Mouse (Mus musculus): ENCODE results near the gene Calml3.

Gene Calml3

DNA sequence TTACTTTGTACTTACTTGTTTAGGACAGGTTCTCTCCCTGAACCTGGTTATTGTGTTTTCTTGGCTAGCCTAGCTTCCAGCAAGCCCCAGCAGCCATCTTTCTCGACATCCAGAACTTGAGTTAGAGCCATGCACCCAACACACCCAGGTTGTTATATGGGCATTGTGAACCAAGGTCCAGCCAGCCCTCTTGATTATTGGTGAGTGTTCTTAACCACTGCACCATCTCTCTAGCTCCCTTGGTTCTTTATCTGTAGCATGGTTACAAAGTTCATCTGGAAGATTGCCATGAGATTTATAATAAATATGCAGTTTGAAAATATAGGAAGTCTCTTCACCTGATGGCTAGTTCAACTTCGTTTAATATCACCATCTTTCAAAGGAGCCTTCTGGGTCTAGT, 20.5 kb downstream of the Calml3 start:
- in situ Hi-C loops (cut with MboI; ENCODE audit: low sequenced_read_pairs): no loop called here

DNA sequence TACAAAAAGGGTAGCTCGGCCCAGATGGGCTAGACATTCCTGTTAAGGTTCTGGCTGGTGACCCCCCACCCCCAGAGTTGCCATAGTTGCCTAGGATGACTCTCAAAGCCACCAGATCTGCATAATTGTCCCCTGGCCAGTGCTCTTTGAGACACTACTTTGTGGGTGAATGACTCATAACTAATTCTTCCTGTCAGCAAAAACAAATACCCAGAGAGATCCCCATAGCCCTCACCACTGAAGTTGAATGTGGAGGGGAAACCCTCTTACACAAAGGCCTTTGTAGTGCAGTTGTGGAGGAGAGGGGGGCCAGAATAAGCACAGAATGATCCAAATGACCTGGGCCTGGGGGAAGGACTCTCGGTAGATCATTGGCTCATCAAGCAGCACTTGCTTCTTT, 21.6 kb downstream of the Calml3 start:
- in situ Hi-C loops (cut with MboI; ENCODE audit: low sequenced_read_pairs): no loop called here

DNA sequence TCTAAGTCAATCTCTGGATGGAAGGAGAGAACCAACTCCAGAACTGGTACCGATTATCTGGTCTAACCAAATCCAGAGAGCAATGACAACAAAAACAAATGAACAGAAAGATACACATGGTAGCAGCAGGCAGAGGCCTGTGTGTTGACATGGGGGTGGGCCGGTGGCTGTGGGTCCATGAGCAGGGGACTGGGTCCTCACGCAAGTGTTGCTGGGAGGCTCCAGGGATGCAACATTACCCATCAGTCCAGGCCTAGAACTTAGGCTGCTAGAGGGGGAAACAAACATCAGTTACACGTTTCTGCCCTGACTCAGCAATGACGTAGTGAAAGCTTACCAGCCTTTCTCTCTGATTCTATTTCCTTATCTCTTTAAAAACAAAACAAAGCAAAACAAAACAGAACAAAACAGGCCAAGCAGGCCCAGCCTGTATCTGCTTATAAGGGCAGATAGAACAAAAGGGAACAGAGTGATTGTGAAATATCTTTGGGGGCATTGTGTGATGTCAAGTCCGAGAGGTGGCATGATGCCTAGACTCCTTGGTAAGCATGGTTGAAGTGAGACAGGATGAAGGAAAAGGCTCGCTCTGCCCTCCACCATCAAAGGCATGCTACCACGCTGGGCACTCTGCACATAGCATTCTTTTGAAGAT, 24.4 kb downstream of the Calml3 start:
- in situ Hi-C loops (cut with MboI; ENCODE audit: low sequenced_read_pairs): no loop called here

DNA sequence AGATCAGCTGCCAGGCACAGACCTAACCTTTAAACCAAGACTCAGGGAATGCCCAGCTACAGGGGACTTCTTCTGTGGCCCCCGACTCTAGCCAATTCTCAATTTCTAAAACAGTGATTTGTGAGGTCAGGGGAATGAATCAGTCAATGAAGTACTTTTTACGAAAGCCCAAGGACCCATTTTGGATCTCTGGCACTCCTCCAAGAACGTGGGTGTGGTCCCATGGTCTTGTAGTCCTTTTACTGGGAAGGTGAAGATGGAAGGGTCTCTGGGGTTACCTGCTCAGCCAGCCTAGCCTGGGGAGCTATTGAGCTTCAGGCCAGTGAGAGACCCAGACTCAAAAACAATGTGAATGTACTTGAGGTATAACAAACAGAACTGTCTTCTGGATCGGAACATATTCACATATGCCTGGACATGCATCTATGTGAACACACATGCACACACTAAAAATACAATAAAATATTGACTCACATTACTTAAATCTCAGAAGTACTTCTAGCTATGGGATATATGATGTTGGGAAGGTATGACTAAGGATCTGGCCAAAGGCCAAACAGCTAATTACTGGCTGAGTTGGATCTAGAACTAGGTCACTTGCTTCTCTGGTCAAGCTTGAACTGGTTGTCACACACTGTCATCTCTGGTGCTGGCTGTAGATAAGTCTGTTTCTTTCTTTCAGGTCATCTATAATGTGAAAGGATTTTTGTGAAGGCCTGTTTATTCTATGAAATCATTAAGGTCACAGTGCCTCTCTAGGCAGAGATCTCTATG, 25.3 kb downstream of the Calml3 start:
- in situ Hi-C loops (cut with MboI; ENCODE audit: low sequenced_read_pairs): no loop called here

DNA sequence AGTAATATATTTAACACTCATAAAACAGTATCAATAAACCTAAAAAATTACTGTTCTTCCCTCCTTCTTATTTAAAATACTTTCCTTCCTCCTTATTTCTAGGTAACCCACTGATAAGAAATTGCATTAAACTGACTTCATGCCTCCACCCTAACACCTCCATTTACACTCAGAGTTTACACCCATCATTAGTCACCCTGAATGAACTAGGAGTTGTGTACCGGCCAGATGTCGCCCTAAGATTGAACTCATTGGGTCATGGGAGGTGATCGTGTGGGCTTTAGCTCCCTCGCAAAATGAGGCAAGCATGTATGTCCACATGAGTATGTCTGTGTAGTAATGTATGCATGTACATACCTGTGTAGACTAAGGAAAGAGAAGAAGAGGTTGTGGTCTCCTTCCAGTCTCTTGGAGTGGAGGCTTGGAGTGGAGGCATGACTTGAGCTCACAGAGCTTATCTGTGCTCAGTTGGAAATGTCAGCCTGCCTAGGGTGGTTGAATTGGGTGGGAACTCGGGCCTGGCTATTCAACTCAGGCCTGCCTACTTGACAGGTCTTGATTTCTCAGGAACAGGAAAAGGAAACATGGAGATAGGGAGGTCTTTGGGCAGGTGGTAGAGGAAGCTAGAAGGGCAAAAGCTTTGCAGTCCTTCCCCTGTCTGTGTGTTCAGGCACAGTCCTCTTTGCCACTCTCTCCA, 26.8 kb downstream of the Calml3 start:
- in situ Hi-C loops (cut with MboI; ENCODE audit: low sequenced_read_pairs): no loop called here

DNA sequence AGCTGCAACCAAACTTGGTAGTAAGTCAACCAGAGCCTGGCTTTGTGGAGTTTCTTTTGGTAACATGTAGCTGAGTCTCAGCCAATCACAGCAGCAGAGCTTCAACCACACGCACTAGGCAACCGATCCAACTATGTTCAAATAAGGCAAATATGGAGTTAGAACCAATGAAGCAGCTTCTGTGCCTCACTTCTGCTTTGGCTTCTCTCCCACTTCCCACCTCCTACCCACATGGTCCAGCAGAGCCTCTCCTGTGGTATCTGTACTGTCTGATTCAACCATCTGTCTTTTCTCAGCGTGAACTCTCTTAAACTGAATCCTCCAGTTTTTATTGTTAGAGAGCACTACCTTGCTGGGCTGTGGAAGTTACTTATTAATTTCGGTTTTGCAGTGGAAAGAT, 27.7 kb downstream of the Calml3 start:
- in situ Hi-C loops (cut with MboI; ENCODE audit: low sequenced_read_pairs): no loop called here

DNA sequence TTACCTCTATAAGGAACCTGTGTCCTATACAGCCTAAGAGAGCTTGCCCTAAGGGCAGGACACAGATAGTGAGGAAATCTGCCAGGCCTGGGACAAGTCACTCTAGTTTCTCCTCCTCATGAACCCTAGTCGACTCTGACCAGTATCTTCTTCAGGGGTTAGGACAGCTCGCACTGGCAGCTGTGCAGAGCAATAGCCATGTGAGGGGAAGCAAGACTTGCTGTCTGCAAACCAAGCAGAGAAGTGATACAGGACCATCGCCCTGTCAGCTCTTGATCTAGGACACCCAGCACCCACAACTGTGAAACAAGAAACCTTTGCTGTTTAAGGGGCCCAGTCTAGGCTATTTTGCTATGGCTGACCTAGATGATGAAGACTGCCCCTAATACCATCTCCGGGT, 29.1 kb downstream of the Calml3 start:
- in situ Hi-C loops (cut with MboI; ENCODE audit: low sequenced_read_pairs): no loop called here

DNA sequence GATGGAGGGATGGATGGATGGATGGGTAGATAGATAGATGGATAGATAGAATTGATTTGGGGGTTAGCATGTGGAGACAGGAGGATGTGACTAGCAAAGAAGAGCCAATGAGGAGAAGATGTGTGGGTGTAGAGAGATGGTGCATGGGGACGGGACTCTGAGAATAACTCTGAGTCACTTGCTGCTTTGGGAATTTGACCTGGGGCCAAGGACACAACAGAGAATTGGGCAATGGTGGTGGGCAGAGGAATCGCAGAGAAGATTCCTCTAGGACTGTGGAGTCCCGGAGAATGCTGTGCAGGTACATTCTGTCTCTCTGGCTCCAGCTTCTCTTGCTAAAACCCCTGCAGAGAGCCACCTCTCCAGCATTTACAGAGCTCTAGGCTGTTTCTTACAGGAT, 29.8 kb downstream of the Calml3 start:
- in situ Hi-C loops (cut with MboI; ENCODE audit: low sequenced_read_pairs): no loop called here

DNA sequence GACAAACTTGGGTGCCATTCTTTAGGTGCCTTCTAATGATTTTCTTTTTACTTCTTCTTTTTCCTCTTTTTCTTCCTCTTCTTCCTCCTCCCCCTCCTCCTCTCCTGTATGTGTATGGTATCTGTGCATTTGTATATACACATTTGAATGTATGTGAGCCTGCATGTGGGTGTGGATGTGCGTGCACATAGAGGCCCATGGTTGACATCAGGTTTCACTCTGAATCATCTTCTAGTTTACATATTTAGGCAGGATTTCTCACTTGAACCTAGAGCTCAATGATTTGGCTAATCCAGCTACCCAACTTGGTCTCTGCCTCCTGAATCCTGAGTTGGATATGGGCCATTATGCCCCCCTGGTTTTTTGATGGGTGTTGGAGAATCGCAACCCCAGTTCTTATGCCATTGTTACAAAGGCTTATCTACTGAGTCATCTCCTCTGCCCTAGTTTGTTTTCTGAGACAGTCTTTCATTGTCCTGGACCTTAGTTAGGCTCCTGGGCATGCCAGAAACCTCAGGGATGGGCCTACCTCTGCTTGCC, 30.9 kb downstream of the Calml3 start:
- in situ Hi-C loops (cut with MboI; ENCODE audit: low sequenced_read_pairs): no loop called here

DNA sequence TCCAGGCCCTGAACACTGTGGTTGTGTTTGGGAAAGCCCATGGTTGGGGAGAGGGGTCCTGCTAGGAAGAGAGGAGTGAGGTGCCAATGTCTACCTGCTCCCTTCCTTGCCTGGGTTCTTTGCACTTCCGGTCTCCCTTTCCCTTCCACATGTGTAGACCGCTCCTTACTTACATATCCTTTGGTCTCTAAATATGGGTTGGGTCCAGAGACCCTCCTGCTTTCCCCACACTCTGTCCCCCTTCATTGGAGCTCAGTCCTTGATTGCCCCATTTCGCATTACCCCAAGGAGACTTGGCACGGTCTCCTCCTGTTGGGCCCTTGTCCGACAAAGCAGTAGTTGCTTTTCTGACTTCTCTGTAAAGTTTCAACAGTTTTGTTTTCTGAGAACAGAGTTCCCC, 32.9 kb downstream of the Calml3 start:
- in situ Hi-C loops (cut with MboI; ENCODE audit: low sequenced_read_pairs): no loop called here

DNA sequence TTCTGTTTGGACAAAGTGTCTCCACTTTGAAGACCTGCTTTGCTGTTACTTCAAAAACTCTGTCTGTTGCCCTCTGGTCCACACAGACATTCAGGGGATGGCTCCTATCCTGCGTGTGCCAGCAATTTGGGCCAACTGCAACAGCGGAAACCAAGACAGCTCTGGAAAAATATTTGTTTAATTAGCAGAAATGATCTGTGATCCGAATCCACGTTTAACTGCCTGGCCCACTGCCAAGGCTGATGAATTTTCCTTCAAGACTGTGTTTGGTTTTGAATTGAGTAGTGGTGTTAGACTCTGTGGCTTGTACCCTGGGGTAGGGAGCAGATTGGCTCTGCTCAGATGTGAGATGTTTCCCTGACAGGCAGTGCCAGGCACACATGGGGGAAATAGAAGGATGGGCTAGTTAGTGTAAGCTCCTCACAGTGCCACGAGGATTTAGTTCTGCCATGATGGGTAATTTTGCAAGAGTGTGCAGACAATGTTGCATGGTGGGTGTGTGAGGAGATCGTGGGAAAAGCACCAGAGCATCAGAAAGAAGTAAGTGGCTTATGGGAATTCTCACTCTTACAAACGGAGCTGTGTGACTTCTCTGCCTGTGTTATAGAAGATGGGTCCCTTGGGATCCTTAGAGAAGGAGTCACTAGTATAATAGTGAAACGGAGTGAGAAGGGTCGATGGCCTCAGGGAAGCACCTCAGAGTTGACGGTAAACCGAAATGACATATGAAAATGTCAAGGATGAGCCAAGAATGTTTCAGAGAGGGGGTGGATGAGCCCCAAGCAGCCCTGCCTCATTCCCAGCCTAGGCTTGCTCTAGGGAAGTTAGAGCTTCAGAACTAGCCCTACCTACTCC, 33.7 kb downstream of the Calml3 start:
- in situ Hi-C loops (cut with MboI; ENCODE audit: low sequenced_read_pairs): no loop called here

DNA sequence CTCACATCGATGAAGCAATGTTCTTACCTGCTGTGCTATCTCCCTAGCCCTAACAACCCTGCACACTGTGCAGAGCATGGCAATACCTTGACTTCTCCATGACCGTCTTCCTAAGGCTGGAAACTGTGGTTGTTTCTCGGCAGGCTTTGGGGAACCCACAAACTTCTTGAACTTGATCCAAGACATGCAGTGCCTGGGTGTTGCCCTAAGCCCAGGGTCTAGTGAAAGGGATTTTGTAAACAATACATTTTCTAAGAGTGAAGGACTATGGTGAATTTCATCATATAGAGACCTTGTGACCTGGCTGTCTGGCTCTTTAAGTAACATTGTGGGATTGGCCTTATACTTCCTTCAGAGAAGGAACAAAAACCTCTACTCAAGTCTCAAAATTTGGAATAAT, 34.6 kb downstream of the Calml3 start:
- in situ Hi-C loops (cut with MboI; ENCODE audit: low sequenced_read_pairs): no loop called here

DNA sequence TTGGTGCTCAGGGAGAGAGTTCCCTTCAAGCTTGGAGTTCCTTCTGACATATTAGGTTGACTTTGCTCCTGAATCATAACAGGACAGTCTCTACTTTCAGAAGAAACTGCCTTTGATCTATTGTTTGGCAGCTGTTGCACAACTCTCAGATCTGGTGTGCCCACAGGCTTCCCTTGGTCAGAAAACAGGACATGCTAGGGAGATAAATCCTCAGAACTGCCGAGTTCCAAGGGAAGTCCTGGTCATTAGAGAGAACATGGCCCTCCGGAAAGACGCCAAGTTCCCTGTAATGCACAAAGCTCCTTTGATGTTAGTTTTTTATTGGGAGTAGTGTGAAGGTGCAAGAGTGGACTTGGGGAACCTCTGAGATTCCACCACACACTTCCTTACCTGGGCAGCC, 35.5 kb downstream of the Calml3 start:
- in situ Hi-C loops (cut with MboI; ENCODE audit: low sequenced_read_pairs): no loop called here

DNA sequence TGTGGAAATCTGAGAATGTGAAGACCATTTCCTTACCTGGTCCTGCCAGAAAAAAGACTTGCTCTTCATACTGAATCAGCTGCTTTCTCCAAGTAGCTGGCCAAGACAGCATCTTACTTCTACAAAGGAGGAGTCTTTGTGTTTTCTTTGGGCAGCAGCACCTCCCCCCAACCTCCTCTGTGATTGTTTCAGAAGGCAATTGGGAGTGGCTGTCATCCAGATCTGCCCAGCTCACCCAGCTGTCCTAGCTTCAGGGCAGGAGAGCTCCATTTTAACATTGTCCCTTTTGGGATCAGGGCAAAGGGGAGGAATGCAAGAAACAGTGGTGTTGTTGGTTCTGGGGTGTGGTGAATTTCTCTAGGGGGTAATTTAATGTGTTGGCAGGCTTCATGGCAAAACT, 37.0 kb downstream of the Calml3 start:
- in situ Hi-C loops (cut with MboI; ENCODE audit: low sequenced_read_pairs): no loop called here

DNA sequence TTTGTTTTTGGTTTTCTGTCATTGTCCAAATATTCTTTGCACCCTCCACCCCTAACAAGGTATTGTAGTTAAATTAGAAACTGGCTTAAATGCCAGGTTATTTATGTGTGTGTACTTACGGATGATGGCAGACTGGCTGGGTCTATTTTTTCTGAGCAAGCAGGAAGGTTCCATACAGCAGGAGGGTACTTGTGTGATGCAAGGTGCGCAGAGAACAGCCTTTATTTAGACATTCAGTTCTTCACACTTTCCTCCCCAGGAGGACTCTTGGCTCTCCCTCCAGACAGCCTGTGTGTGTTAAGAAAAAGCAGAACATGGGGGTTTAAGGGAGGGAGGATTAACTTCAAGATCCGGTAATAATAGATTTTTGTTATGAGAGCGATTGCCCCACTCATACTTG, 38.3 kb downstream of the Calml3 start:
- in situ Hi-C loops (cut with MboI; ENCODE audit: low sequenced_read_pairs): no loop called here

DNA sequence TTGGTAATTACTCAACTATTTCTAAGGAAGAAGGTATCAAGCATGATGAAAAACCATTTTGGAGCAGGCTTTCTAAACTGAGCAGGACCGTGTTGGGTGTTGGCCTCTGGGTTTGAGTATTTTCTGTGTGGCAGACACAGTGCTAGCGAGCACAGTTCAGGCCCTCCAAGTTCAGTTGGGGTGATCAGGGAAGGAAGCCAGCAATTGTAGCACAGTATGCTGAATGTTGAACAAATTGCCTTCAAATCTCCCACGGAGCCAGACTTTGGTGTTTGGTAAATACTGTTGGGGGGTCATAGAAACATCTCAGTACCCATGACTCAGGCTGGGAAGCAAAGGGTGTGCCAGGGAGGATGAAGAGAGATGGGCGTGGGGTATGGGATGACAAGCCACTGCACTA, 43.0 kb downstream of the Calml3 start:
- in situ Hi-C loops (cut with MboI; ENCODE audit: low sequenced_read_pairs): no loop called here

DNA sequence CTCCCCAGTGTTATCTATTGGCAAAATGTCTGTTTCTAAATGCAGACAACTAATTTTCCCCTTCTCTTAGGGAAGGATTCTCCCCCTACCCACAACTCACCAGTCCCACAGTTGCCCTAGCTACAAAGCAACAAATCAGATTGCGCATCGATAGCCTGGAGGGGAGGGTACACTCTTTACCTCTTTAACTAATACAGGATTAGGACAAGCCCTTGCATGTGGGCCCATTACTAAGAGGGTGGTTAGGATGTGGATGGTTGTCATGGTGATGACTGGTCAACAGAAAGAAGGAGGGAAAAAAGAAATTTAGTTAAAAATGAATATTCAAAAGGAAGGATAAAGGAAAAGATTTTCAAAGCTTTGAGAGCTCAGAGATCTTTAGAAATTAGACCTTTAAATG, 45.8 kb downstream of the Calml3 start:
- in situ Hi-C loops (cut with MboI; ENCODE audit: low sequenced_read_pairs): no loop called here

DNA sequence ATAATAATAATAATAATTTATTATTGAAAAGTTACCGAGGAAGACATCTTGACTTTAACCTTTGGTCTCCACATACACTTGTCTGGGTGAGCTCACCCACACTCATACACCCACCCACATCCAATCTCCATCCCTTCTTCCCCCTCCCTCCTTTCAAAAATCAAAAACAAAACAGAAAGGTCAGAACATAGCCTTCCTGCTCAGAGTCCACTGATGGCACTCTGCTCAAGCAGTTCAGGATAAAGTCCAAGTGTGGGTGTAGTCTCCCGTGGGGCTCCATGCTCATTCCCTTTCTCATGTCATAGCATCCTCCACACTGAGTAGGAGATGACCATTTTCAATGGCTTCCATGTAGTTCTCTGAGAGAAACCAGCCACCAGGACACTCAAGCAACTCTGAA, 50.8 kb downstream of the Calml3 start:
- in situ Hi-C loops (cut with MboI; ENCODE audit: low sequenced_read_pairs): no loop called here

All from CH12F3 (cell line).